Mouse (Mus musculus): ENCODE results near the gene Bax.
A peak's percentile ranks its signal among the peaks of the same experiment; 100 is the strongest.
"Not testable (repeated sequence)": the region's sequence is repeated elsewhere in the genome, so short reads cannot be mapped to it uniquely, and the experiment has no call there.

The Bax gene

GRCm38 (mm10) chr7:45466283-45467089 lies at the start of gene Bax:
TSS of gene Bax (minus strand) at chr7:45466898.
- DNase-seq (ENCODE audit: low spot score): peak; percentile 99

DNA sequence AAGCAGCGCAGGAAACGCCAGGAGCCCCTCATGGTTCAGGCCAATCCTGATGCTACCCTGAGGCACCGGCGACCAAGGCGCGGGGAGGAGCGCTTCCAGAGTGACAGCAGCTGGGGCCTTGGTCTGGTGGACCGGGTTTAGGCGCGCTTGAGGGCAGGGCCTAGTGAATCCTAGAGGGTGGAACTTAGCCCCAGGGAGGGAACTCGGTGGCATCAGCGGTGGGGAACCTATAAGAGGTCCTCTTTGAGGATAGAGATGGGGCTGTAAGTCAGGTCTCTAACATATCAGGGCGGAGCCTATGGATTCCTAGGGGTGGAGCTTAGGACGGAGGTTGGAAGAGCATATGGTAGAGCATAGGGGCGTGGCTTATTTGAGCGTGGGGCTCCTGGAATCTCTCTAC lies 48.7 kb upstream of the Bax start:
- peak; percentile 72 for DNase-seq (ENCODE audit: low spot score)

GRCm38 (mm10) chr7:45514411-45514810 lies 47.7 kb upstream of the Bax start:
- DNase-seq (ENCODE audit: low spot score): no peak

DNA sequence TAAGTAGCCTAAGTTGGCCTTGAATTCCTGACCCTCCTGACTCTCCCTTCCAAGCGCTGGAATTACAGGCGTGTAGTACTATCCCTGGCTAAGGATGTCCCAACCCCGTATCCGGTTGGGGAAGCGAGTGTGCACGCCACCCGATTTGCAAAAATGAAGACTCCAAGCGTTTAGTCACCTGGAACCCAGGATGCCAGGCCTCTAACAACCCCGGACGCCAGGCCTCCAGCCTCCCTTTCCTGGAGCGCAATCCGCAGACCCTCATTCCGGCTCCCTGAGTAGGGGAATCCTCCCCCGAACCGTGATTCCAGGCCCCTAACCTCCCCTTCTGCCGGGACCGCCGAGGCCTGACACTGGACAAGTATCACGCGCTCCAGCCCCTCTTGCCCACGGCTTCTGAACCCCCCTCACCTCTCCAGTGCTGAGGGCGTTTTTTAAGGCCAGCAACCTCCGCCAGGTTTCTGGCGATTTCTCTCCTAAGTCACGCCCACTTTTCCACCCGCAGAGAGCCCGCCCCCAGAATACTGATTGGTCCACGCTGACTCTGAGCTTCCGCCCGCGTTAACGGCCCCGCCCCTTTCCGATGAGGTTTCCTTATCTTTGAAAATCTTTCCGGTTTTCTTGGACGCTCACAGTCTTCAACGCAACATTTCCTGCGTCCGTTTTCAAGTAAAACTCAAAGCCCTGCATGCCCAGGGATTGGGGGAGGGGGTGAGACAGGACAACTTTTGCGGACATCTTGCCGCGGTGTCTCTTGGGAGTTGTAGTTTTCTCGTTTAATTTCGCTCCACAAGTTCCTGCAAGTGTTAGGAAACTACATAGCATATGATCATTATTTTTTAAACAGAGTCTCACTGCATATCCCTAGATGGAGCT lies 43.5 kb upstream of the Bax start, which contains the start of gene Nucb1:
Gene Nucb1 (minus strand): TSS at position 495 of the 876 bp plus-strand sequence.
- peak; percentile 98 for DNase-seq (ENCODE audit: low spot score)

- no peak for DNase-seq (ENCODE audit: low spot score)
These were observed 42.6 kb upstream of the Bax start for GRCm38 (mm10) chr7:45509181-45509882.

- no peak for DNase-seq (ENCODE audit: low spot score)
These were observed 41.9 kb upstream of the Bax start for GRCm38 (mm10) chr7:45508561-45508960.

DNA sequence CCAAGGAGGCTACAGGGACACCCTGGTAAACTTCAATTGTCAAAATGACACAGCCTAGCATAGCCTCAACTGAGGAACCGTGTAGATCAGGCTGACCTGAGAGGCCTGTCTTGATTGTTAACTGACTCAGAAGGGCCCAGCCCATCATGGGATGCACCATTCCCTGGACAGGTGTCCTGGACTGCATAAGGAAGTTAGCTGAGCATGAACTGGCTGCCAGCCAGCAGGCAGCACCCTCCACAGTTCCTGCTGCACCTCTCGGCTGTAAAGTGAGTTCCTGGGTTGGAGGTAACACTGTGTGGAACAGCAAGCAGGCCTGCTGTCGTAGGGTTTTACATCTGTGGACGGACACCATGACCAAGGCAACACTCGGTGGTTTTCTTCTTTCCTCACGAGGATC lies 40.9 kb upstream of the Bax start:
- no peak for DNase-seq (ENCODE audit: low spot score)

GRCm38 (mm10) chr7:45498427-45498826 lies 31.7 kb upstream of the Bax start:
- DNase-seq (ENCODE audit: low spot score): no peak

GRCm38 (mm10) chr7:45494548-45494947 lies 27.9 kb upstream of the Bax start:
- no peak for DNase-seq (ENCODE audit: low spot score)

DNA sequence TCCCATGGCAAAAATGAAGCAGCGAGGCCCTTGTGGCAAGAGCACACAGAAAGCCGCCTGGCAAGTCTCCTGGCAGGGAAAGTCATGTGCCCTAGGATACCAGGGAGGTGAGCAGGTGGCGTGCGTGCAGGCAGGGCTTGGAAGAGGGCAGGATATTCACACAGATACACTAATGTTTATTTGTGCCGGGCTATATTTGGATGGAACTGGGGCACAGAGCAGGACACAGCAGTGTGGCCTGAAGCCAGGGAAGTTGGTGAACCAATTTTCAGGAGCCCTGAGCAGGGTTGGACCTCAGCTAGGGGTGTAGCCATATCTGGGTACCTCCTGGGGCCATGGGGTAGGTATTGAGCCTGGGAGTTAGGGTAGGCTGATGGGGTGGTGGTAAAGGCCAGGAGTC lies 26.3 kb upstream of the Bax start:
- DNase-seq (ENCODE audit: low spot score): no peak

DNA sequence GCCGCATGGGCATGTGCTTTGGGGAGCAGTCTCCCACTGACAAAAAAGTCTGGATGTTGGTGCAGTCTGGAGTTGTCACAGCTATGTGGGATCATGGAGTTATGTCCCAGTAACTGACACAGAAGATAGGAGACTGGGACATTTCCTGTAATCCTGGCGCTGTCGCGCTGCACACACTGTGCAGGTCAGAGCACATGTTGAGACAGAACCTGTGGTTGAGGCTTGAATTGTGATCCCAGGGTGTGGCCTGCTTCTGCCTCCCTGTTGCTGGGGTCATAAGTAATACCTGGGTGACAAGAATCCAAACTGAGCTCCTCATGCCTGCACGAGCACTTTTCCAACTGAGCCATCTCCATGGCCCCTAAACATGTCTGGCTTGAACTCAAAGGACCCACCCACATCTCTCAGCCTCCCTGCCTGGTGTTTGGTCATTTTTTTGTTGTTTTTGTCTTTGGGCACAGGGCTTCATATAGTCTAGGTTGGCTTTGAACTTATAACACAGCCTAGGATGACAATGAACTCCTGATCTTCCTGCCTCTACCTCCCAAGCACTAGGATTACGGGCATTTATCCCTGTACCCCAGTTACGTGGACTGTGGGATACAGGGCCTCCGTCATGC lies 25.6 kb upstream of the Bax start:
- DNase-seq (ENCODE audit: low spot score): no peak

DNA sequence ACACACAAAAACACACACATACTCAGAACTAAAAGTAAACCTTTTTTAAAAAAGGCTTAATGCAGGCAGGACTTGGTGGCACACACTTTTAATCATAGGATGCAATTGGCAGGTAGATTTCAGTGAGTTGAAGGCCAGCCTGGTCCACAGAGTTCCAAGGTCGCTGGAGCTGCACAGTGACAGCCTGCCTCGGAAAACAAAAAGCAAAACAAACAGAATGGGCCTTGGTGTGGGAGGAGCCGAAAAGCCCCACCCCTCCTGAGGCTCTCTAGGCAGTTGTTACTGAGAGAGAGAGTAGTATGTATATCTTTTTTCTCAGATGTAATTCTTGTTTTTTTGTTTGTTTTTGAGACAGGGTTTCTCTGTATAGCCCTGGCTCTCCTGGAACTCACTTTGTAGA lies 24.6 kb upstream of the Bax start:
- no peak for DNase-seq (ENCODE audit: low spot score)

DNA sequence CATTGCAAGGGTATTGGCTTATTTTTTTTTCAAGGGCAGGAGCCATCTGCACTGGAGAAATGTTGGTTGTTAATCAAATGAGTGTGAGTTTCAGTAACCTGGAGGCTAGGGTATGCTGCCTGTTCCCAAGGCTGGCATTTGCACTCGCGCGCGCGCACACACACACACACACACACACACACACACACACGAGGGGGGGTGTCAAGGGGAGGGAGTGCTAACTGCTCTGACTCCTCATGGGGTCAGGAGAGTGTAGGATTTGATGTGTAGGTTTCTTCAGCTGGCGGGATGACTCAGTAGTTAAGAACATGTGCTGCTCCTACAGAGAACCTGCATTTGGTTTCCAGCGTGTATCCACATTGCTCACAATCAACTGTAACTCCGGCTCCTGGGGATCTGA lies 24.1 kb upstream of the Bax start:
- DNase-seq (ENCODE audit: low spot score): peak; percentile 43

DNA sequence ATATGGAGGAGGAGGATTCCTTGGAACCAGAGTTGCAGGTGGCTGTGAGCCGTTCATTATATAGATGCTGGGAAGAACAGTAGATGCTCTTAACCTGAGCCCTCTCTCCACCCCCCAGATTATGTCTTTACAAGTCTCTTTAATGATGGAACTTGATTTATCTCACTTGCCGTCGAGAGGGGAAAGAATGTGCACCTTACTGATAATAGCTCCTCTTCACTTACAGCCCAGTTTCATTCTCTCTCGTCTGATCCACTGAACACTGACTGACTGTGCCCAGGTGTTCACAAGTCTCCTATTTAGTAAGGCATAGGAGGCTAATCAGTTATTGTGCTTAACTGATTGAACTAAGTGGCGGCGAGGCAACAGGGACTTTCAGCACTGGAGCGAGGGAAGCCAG lies 22.9 kb upstream of the Bax start:
- DNase-seq (ENCODE audit: low spot score): no peak

GRCm38 (mm10) chr7:45488293-45489204 lies 21.9 kb upstream of the Bax start, which contains the start of gene Dhdh:
TSS of gene Dhdh (minus strand) at chr7:45488805.
- DNase-seq (ENCODE audit: low spot score): peak; percentile 81

- DNase-seq (ENCODE audit: low spot score): peak; percentile 46
These were observed 21.2 kb upstream of the Bax start for GRCm38 (mm10) chr7:45487861-45488292.

- DNase-seq (ENCODE audit: low spot score): no peak
These were observed 20.2 kb upstream of the Bax start, which contains the start of gene Gm45808 for GRCm38 (mm10) chr7:45486761-45487415. TSS of gene Gm45808 (minus strand) at chr7:45486811.

DNA sequence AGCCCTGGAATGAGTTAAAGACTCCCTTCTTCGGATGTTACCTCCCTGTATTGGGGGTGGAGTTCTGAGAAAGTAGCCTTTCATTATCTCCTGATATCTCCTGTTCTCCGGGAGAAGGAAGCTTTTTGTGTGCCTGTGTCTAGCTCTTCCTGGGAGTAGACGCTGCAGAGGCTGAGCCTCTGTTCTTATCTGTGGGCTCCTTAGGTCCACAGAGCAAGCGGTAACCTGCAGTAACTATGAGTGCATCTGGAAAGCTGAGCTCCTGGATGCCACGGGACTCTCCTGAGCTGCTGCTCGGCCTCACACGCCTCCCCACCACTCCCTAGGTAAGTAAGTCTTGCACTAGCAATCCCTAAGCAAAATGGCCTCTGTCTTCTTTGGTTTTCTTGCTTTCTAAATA lies 19.5 kb upstream of the Bax start:
- DNase-seq (ENCODE audit: low spot score): no peak

DNA sequence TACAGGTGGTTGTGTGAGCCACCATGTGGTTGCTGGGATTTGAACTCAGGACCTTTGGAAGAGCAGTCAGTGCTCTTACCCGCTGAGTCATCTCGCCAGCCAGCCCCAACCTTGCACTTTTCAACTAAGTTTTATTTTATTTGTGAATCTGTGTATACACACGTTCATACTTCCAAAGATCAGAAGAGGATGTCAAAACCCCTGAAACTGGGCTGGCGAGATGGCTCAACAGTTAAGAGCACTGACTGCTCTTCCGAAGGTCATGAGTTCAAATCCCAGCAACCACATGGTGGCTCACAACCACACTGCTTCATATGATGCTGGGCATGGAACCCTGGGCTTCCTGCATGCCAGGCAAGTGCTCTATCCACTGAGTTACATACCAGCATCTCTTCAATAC lies 18.3 kb upstream of the Bax start:
- not testable (repeated sequence) for DNase-seq (ENCODE audit: low spot score)

- no peak for DNase-seq (ENCODE audit: low spot score)
These were observed 15.5 kb upstream of the Bax start for GRCm38 (mm10) chr7:45482166-45482565.
